Mouse (Mus musculus) C2C12 (cell line): ENCODE results near the gene Gm49661.

Experiments
- CTCF ChIP-seq: IDR thresholded peaks from one replicate; pipeline ENCODE4 v1.5.1; 2011; ENCODE audit not compliant: control insufficient read depth, insufficient read depth, insufficient read length
- MAX ChIP-seq: IDR thresholded peaks from one replicate; pipeline ENCODE4 v1.6.1; 2011; ENCODE audit warnings: mild to moderate bottlenecking, control low read depth

GRCm38 (mm10) chr8:84984294-84985048, 15.2 kb upstream of the Gm49661 start:
- TF ChIP-seq CTCF, result no peak
- no peak for TF ChIP-seq MAX
